Mouse (Mus musculus): ENCODE measurements around the gene Pof1b.

The Pof1b gene

GRCm38 (mm10) chrX:112698508-112698907 lies at the start of gene Pof1b:
Gene Pof1b, minus strand, starts transcription at chrX:112698651.
- DNase-seq (ENCODE audit: extremely low read depth, low read depth, low spot score): no peak

GRCm38 (mm10) chrX:112716587-112716986 lies 18.1 kb upstream of the Pof1b start:
- DNase-seq (ENCODE audit: extremely low read depth, low read depth, low spot score): no peak

- DNase-seq (ENCODE audit: extremely low read depth, low read depth, low spot score): no peak
Observed at GRCm38 (mm10) chrX:112694392-112694791, 4.1 kb downstream of the Pof1b start.

- DNase-seq (ENCODE audit: extremely low read depth, low read depth, low spot score): no peak
Observed at GRCm38 (mm10) chrX:112680605-112681004, 17.8 kb downstream of the Pof1b start.

GRCm38 (mm10) chrX:112675525-112675924 lies 22.9 kb downstream of the Pof1b start:
- no peak for DNase-seq (ENCODE audit: extremely low read depth, low read depth, low spot score)

GRCm38 (mm10) chrX:112601306-112602120 lies 96.9 kb downstream of the Pof1b start:
- no peak for DNase-seq (ENCODE audit: extremely low read depth, low read depth, low spot score)

GRCm38 (mm10) chrX:112600511-112601305 lies 97.7 kb downstream of the Pof1b start, which contains the start of gene Zfp711:
Gene Zfp711, plus strand, starts transcription at chrX:112600526.
- DNase-seq (ENCODE audit: extremely low read depth, low read depth, low spot score): no peak

All from fat pad, adult 2 months (tissue).